Mouse (Mus musculus): Measurements from ENCODE around the gene Ptpdc1. TPM values are rescaled to one million over a fixed set of nuclear protein-coding genes. Genes with fewer than 3 reads are reported as not detected.

Gene Ptpdc1
- total RNA-seq, 1 experiment from 2014 or later = 2.2 TPM

DNA sequence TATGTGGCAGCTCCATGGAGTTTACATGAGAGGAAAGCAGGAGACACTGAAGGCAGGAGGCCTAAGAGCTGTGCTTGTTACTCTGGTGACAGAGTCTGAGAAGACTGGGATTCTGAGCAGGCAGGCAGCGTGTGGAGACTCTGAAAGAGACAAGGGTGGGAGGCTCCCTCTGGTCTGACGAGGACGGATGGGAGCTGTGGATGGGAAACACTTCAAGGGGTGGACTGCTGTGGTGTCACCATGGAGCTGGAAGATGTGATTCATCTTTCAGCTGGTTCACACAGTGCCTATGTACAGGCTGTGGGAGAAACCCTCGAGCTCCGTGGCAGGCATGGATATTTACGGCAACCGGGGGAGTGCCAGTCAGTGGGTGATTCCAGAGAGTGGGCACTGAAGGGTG is 30.9 kb downstream of the Ptpdc1 start:
- no peak for ATAC-seq (ENCODE audit: extremely low read depth, insufficient number of reproducible peaks, low FRiP score, poor library complexity, severe bottlenecking)

DNA sequence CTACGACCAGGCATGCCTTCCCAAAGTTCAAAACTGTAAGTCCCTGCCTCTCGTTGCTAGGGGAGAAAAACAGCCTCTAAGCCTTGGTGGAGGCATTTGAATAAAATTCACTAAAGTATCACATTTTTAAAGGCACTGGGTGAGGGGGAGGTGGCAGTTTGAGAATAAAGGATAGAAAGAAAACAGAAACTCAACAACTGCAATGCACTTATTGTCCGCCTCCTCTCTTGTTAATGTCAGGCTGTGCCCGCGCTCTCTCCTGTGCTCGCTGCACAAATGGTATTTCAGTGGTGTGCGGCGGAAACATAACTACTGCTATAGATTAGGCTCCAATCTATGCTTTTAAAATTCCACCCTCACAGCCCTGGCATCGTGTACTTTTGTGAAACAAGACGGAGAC is 31.4 kb downstream of the Ptpdc1 start:
- ATAC-seq (ENCODE audit: extremely low read depth, insufficient number of reproducible peaks, low FRiP score, poor library complexity, severe bottlenecking) = no peak

DNA sequence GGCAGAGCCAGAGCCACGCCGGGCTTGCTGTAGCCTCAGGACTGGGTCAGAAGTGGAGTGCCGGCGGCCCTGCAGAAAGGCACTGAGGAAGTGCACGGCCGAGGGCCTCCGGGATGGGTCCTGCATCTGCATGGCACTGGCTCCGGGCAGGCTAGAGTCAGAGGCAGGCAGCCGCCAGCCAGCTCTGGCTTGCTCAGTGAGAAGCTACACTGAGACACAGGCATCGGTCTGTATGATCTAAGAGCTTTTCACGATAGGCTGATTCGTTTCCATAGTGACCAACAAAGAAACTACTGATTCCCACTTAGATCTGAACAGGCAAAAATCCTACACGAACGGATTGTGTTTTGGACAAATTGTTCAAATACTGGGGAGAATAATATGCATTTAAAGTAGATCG is 32.3 kb downstream of the Ptpdc1 start:
- no peak for ATAC-seq (ENCODE audit: extremely low read depth, insufficient number of reproducible peaks, low FRiP score, poor library complexity, severe bottlenecking)

DNA sequence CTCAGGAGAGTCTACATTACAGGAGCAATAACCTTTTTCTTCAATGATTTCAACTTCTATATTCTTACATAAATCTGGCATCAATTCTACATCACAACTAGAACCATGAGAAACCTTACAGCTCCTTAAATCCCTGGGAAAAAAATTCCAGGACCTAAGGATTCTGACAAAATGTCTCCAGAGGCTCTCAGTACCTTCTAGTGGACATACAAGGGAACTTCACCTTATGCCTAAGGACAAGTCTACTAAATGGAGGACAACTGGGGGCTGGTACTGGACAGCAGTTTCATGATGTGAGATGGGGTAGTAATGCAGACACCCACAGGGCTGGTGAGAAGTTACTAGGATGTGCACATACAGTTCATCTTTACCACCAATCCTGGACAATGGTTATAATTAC is 34.7 kb downstream of the Ptpdc1 start:
- ATAC-seq (ENCODE audit: extremely low read depth, insufficient number of reproducible peaks, low FRiP score, poor library complexity, severe bottlenecking) = no peak

DNA sequence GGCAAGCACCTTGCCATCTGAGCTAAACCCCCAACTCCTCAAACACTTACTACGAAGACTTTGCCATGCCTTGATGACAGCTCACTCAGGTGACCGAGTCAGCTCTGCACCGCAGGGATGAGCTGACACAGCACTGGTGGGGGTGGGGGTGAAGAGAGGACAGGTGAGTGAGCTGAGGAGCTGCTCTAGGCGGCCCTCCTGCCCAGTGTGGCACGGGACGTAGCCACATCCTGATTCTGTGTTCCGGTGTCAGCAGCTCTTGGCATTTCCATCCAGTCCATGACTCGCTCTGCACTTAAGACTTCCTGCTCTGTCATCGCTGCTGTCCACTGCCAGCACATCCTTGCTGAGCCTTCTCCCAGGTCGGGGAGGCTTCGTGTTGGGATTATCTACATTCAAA is 38.1 kb downstream of the Ptpdc1 start:
- no peak for ATAC-seq (ENCODE audit: extremely low read depth, insufficient number of reproducible peaks, low FRiP score, poor library complexity, severe bottlenecking)

DNA sequence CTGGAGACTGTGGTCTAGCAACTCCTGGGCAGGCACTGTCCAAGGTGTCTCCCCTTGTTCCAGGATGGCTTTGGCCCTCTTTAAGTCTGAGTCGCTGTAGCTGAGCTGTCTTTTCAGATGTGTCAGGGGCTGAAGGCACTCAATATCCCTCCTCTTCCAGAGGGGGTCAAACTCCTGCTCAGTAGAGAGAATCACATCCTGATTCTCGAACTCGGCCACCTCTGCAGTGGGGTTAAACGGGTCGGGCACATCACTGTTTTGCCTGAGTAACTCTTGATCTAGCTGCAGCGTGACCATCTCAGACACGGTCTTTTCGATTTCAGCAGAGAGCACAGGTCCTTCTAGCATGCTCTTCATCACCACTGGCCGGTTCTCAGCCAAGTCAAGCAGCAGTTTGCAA is 39.0 kb downstream of the Ptpdc1 start:
- ATAC-seq (ENCODE audit: extremely low read depth, insufficient number of reproducible peaks, low FRiP score, poor library complexity, severe bottlenecking) = no peak

DNA sequence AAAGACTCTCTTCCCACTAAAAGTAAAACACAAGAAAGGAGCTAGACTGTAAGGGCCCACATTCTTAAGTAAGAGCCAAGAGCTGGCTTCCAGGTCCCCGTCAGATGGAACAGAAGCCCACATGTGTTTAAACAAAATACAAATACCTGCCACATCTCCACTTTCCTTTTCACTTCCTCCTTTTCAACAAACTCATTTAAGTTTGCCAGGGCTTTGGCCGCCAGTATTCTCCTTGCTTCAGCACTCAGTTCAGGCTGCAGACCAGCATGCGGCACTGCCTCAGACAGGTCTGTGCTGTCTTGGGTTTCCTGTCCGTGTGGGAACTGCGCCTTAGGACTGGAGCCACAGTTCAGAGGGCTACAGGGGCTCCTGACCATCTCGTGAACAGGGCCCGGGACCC is 39.7 kb downstream of the Ptpdc1 start:
- ATAC-seq (ENCODE audit: extremely low read depth, insufficient number of reproducible peaks, low FRiP score, poor library complexity, severe bottlenecking) = peak; percentile 62

DNA sequence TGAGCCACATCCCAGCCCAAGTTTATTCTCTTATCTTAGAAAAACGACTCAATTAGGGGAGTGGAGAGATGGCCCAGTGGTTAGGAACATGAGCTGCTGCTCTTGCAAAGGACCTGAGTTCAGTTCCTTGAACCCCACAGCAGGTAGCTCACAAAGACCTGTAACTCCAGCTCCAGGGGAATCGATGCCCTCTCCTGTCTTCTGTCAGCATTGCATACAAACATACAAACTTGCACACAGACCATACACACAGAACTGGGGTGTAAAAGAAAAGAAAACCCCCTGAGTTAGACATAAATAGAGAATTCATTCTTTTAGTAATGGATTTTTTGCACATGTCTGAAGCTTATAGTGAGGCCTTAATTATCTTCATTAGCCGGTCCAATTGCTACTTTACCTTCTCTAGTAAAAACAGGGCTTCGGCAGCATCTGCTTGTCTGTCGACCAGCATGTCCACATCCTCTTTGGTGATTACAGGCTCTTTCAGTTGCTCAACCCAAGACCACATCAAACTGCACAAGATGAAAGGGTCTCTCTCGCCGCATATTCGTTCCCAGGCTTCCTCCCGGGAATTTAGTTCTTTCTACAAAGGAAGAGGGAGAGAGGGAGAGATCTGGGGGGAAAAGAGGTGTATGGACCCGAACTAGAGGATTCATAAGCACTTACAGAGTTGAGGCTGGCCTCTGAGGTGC is 42.6 kb downstream of the Ptpdc1 start:
- no peak for ATAC-seq (ENCODE audit: extremely low read depth, insufficient number of reproducible peaks, low FRiP score, poor library complexity, severe bottlenecking)

DNA sequence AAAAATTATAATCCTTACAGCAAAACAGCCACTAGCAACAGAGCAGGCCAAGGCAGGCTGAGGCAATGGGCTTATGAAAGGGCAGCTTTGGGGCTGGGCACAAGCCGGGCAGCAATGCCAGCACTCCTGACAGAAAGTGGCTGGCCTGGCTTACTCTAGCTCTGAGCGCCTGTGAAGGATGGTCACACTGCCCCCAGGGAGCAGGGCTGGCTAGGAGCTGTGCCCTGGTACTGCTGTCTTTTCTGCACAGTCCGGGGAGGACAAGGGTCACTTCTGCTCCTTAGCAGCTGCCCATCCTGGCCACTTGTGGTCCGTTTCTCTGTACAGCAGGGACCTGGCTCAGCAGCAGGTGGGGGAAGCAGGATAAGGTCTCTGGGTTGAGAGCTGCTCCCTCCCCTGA is 46.8 kb downstream of the Ptpdc1 start:
- ATAC-seq (ENCODE audit: extremely low read depth, insufficient number of reproducible peaks, low FRiP score, poor library complexity, severe bottlenecking) = no peak

DNA sequence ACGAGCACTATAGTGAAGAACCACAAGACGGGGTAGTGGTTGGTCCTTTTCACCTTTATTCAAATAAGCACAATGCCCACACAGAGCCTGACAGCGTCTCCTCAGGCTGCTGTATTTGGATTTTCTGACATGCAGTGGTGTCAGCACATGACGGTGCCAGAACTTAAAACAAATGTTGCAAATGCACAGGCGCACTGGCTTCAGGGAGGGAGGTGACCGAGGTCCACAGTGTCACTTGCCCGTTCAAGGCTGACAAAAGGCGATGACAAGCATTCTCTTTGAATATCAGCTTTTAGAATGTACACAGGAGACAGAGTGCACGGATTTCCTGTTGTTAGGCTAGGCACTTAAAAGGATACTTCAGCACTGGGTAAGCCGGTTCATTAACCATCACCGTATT is 47.6 kb downstream of the Ptpdc1 start:
- ATAC-seq (ENCODE audit: extremely low read depth, insufficient number of reproducible peaks, low FRiP score, poor library complexity, severe bottlenecking) = no peak

DNA sequence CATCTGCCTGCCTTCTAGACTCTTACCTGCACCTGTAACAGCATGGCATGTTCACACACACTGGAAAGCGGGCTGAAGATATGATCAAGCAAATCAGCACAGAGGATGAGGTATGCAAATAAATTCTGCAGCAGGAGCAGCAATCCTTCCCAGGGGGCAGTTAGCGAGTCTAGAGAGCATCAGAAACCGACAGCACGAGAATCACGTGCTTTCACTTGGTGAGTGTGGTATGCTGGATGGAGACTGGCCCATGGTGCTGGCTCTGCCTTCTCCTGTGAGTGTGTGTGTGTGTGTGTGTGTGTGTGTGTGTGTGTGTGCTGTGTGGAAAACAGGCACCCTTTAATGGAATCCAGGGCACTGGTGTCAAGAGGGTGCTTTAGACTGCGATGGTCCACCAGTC is 48.5 kb downstream of the Ptpdc1 start:
- peak; percentile 21; the same call in 1 of the 2 replicates for ATAC-seq (ENCODE audit: extremely low read depth, insufficient number of reproducible peaks, low FRiP score, poor library complexity, severe bottlenecking)

DNA sequence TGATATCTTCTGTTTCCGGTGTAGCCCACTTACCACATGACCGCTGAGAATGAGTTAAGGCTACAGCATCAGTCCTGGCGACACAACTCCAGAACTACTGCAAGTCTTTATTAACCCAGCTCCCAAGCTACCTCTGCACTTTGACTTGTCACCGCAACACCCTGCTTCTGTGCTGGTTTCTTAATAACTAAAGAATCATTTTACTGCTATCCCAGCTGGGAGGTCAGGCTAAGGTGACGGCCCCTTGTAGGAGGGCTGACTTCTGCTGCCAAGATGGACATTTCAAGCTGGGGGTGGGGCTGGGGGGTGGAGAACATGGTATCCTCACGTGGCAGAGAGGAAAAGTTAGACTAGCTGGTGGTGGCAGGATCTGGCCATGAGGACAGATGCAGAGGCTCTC is 50.7 kb downstream of the Ptpdc1 start:
- ATAC-seq (ENCODE audit: extremely low read depth, insufficient number of reproducible peaks, low FRiP score, poor library complexity, severe bottlenecking) = no peak

DNA sequence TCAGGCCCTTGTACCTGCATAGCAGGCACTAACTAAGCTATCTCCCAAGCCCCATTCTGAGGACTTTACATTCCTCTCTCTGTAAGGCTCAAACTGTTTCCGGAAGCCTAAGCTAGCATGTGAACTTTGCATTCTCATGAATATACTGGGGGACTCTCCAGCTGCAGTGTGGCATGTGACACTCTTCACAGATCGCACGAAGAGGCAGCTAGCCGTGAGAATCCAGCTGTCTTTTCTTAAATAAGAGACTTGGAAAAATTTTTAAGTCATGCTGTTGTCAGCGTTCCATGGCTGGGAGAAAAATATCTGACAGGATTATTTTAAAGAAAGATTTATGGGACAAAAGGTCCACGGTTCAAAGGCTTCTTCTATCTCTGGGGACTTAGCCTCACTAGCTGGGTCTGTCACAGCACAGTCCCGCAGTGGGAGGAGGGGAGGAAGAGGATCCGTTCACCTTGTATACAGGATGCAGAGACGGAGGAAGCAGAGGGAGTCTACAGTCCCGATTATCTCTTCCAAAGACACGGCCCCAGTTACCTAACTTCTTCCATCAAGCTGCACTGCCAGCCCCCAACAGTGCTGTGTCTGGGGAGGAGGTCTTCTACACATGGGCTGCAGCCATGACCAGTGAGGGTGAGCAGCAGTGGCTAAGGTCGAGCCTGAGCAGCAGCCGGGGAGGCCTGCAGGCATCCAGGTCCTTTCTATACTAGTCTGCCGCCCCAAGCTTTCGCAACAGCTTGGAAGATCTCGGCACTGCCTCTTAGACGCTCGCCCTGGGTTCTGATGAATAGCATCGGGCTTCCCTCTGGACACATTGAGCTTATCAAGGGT is 51.7 kb downstream of the Ptpdc1 start:
- no peak for ATAC-seq (ENCODE audit: extremely low read depth, insufficient number of reproducible peaks, low FRiP score, poor library complexity, severe bottlenecking)

DNA sequence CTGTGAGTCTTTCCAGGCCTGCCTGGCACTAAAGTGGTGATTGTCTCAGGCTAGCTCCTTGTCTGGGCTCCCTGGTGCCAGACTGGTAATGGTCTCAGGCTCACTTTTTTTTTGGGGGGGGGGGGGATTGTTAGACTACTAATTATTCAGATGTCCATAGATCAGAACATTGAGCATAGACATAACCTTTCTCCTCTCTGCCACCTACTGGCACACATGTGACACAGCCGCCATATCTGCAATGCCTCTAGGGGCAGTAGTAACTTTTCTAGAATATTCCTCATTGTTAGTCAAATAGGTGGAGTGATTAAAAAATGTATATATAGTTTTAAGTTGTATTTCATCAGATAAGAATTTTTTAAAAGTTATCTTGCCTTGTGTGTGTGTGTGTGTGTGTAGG is 53.3 kb downstream of the Ptpdc1 start:
- ATAC-seq (ENCODE audit: extremely low read depth, insufficient number of reproducible peaks, low FRiP score, poor library complexity, severe bottlenecking) = peak; percentile 81; the same call in 1 of the 2 replicates

DNA sequence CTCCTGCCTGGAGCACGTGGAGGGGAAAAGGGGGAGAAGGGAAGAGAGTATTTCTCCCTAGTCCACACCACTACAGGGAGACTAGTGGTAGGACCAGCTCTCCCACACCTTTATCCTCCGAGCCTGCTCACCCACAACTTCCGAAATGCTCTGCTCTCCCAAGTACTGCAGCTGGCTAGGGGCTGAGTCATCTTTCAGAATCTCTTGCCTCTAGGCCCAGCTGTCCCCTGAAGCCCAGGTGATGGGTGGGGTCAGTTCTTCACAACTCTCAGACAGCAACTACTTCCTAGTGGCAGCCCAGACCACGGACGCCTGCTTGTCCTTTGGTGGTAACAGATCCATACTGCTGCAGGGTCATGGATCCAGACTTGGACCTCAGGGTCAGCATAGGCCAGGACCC is 54.2 kb downstream of the Ptpdc1 start:
- no peak for ATAC-seq (ENCODE audit: extremely low read depth, insufficient number of reproducible peaks, low FRiP score, poor library complexity, severe bottlenecking)

DNA sequence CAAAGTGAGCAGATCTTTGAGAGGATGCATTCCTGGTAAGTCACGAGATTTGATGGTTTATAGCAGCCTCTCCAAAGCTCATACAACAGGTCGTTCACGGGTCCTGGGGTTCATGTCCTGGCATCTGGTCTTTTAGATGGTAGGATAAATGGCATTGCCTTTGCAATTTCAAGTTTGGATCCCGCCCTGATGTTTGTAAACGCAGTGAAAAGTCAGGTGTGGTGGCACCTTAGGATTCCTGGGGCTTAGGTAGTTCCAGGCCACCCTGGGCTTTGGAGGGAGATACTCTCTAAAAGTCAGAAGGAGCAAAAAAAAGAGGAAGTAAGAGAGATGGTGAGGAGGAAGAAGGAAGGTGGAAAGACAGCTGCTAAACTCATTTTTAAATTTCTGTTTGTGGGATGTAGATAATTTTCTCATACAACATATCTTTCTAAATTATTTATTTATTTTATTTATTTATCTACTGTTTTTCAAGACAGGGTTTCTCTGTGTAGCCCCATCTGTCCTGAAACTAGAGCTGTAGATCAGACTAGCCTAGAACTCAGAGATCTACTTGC is 55.8 kb downstream of the Ptpdc1 start:
- no peak for ATAC-seq (ENCODE audit: extremely low read depth, insufficient number of reproducible peaks, low FRiP score, poor library complexity, severe bottlenecking)

DNA sequence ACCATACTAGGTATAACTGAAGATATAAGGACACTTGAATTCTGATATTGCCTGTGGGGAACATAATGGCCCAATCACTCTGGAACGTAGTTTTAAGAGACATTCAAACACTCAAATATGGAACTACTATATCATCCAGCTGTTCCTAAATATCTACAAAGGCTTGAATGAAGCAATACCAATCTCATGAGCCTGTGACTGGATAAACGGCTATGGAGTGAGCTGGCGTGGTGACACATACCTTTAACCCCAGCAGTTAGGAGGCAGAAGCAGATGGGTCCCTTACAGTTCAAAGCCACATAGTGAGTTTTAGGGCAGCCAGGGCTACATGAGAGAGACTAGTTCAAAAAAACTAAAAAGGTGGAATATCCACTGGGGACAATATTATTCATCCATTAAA is 57.8 kb downstream of the Ptpdc1 start:
- no peak for ATAC-seq (ENCODE audit: extremely low read depth, insufficient number of reproducible peaks, low FRiP score, poor library complexity, severe bottlenecking)

DNA sequence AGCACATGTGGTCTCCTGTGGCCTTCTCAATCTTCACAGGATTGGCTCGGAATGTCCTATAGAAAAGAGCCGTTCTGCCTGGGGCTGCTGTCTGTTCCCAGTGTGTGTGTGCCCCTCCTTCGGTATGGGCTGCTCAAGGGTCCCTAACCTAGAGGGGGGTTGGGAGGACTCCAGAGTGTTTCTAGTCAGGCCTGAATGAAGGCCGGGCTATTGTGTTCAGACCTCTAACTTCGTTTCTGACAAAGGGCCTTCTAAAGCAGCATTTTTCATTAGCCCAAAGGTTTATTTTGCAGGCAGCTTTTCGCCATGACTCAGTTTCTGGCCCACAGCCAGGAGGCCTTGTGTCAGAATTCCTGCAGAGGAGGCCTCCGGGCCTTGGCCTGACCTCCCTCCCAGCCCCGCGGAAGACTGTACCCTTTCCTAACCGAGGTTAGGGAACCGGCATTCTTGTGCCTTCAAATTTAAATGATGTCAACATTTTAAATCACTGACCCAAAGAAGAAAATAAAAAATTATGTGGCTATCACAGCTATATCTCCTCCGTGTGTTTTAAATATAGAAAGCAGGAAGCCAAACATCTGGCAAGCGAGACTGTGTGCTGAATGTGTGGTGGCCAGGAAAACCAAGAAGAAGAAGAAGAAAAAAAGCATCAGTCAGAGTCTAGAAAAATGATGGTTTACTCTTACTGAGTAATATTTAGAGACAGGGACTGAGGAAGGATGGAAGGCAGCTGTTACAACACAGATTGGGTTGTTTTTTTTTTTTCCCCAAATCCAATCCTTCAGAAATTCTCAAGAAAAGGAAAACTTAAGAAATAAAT is 59.1 kb downstream of the Ptpdc1 start:
- ATAC-seq (ENCODE audit: extremely low read depth, insufficient number of reproducible peaks, low FRiP score, poor library complexity, severe bottlenecking) = no peak

DNA sequence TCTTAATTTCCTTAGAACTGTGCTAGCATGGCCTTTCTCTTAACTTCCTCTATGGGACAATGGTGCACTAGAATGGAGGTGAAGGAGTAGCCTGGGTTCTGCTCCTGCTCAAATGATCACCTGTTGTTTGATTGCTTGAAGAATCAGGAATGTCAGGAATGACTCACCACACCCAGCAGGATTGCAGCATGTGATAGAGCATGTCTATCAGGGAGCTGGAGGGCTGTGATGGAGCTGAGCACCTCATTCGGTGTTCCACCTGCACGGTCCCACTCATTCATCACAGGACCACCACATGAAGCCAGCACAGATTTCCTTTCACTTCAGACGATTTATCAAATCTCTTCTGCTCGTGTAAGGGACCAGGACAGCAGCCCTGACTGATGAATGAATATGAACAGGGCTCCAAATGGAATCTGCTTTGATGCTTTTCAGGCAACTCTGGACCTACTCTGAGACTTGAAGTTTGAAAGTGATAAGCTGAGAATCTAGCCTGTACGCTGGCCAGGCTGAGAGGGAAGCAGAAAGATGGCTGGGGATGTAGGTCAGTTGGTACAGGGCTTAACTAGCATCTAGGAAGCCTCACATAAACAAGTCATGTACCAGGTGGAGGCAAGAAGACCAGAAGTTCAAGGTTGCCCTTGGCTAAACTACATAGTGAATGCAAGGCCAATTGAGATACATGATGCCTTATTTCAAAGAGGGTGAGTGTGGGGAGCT is 60.4 kb downstream of the Ptpdc1 start:
- ATAC-seq (ENCODE audit: extremely low read depth, insufficient number of reproducible peaks, low FRiP score, poor library complexity, severe bottlenecking) = no peak
